Mouse (Mus musculus) kidney, adult 2 months (tissue): ENCODE data around the gene Abr.

Source experiments
- CTCF ChIP-seq: fragments of 200-500 bp; conservative IDR thresholded peaks from 2 replicates; pipeline ENCODE4 v1.5.1; 2011; ENCODE audit warnings: low read depth, mild to moderate bottlenecking, control low read depth, low read length, moderate library complexity, mixed read lengths; ENCODE audit not compliant: insufficient read depth, insufficient read length
- POLR2A ChIP-seq: fragments of 200-500 bp; IDR thresholded peaks from one replicate; pipeline ENCODE4 v1.6.1; 2011; ENCODE audit warnings: low read depth, low read length, control low read depth

- no peak for TF ChIP-seq CTCF
- TF ChIP-seq POLR2A = no peak
Observed at GRCm38 (mm10) chr11:76509751-76510723, 112.1 kb downstream of the Abr start.
